Mouse (Mus musculus): ENCODE measurements around the gene Abcg4.

The Abcg4 gene

DNA sequence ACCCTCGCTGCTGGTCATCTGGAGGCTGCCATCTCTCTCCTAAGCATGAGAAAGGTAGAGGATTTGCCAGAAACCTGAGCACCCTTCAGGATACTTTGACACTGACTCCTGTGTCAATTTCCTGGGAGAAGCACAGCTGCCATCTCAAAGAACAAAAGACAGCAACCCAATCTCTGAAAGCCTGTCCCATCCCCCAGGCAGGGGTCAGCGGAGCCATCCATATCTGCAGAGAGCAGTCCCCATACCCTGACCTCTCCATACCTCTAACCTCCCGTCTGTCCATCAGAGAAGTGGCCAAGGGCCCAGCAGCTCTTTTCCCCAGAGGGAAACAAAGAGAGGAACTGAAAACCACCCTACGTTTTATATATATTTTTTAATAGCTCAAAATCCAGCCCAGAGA, 51.8 kb downstream of the Abcg4 start:
- peak; percentile 91 for DNase-seq

DNA sequence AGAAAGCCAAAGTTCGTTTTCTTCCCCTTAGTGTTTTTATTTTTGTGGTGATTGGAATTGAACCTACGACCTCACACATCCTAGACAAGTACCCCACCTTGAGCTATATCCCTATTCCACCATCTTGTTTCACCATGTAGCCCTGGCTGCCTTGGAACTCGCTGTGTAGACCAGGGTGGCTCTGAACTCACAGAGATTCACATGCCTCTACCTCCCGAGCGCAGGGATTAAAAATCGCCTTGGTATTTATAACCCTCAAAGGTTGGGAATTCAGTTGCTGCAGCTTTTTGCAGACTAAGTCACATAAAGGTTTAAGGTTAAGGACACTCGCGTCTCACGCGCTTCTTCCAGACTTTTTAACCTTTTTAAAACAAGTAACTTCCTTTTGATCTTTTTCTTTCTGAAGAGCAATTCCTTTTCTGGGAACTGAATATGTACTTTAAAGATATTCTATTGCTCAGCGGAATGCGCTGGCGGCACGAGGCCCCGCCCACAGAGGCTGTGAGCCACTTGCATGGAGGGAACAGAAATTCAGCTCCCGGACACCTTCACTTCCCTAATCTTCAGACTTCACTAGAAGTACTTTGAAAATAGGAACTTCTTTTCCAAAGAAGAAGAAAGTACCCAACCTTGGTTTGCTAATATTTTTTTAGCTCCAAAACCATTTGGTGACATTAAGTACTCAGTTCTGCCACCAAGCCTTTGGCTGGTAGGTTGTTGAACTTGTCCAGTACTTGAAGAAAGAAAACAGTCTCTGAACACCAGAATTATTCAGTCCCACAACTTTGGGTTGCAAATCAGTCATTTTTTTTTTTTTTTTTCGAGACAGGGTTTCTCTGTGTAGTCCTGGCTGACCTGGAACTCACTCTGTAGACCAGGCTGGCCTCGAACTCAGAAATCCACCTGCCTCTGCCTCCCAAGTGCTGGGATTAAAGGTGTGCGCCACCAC, 53.7 kb downstream of the Abcg4 start:
- peak; percentile 97 for DNase-seq

DNA sequence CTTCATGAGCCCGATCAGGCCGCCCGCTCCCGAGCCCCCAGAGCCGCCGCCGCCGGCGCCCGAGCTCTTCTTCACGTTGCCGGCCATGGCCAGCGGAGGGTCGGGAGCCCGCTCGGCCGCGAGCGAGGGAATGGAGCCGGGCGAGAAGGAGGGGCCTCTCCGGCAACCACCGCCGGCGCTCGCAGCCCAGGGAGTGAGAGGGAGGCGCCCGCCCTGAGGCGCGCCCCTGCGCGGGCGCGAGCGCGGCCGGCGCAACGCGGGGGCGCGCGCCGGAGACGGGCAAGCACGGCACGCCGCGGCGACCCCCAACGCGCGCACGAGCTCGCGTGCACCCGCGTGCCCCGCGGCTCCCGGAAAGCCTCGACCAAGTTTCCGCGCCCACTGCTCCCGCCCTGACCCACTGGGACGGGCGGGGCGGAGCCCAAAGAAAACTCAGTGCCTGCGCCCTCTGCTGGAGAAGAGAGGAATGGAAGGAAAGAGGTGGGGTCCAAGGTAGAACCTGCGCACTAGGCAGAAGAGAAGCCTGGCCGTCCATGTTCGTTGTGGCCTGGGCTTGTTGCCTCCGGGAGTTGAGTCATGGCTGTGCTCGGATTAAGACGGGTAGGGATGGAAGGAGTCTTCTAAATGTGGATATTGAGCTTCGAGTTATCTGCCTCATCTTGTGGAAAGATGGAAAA, 54.5 kb downstream of the Abcg4 start, which contains the start of gene Cbl:
TSS of gene Cbl (minus strand) at position 248 of the 677 bp plus-strand sequence.
- DNase-seq = peak; percentile 100

DNA sequence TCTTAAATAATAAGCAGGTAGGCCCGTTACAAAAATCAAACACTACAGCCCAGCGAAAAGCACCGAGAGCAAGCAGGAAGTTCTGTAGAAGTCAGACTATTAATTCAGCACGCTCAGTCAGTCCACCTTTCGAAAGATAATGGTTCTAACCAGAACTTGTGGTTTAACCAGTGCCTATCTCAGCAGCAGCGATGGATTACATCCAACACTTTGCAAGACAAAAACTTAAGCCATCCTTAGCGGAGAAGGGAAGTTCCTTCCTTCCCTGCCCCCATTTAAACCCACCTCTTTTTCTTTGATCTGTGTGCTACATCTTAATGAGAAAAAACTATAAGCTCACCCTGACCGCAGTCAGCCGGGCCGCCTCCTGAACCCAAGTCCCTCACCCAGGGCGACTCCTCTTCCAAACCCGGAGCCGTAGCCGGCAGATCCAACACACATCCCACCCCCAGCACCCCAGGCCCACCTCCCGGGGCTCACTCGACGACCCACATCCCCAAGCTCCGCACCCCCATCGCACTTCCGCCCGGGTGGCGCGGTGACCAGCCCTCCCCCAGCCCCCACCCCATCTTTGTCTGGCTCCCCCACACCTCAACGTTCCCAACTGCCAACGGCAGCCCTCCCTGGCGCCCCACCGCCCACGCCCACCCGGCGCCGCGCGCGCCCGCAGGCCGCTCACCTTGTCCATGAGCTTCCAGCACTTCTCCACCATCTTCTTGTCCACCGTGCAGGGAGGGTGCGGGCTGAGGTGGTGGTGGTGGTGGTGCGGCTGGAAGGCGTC, 55.2 kb downstream of the Abcg4 start:
- no peak for DNase-seq

DNA sequence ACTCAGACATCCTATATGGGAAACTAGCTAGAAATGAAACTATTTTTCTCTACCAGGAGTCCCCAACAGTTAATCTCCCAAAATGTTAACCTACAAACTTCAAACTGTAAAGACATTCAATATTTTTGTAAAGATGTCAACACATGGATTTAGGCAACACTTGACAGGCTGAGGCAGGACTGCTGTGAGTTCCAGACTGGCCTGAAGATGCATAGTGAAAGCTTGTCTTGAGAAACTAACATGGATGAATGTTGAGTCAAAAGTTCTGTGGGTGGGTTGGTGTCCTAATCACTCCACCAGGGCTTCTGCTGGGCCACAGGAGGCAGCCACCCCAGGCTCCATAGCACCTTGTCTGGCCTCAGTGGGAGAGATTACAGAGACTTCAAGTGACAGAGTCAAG, 56.8 kb downstream of the Abcg4 start:
- no peak for DNase-seq

DNA sequence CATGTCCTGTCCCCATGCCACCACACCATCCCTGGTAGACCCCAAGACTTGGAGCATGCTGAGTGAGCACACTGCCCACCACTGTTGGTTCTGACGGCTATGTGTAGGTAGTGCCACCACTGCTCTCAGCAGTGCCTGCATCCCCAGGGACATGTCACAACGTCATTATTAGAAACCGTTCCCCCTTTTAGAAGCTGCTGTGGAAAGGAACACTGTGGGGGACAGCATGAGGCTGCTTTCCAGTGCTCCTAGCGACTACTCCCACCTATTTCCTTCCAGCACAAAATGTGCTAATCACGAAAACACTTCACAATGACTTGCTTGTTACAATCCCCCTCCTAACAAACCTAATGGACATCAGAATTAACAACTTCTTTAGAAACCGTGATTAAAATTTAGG, 62.4 kb downstream of the Abcg4 start:
- no peak for DNase-seq

Data from heart, adult 11 months (tissue).